Mouse (Mus musculus) small intestine, adult 2 months (tissue): Measurements from ENCODE around the gene Gabbr1. TPM values are rescaled to one million over a fixed set of nuclear protein-coding genes. Genes with fewer than 3 reads are reported as not detected.

ENCODE experiments used
- H3K27ac ChIP-seq: fragments of 200-500 bp; 2 replicates; pipeline ENCODE4 v1.5.1; 2012; ENCODE audit warnings: low read depth, low read length, control low read depth, inconsistent platforms; ENCODE audit not compliant: insufficient read depth
- H3K27me3 ChIP-seq: fragments of 200-500 bp; 2 replicates; pipeline ENCODE4 v1.6.1; 2012; ENCODE audit warnings: mild to moderate bottlenecking, moderate library complexity, low read length, inconsistent platforms; ENCODE audit not compliant: control insufficient read depth, insufficient read depth
- H3K36me3 ChIP-seq: fragments of 200-500 bp; 2 replicates; pipeline ENCODE4 v1.6.1; 2012; ENCODE audit warnings: mild to moderate bottlenecking, low read length, control low read depth, inconsistent platforms; ENCODE audit not compliant: control insufficient read depth, insufficient read depth
- H3K4me1 ChIP-seq: fragments of 200-500 bp; 2 replicates; pipeline ENCODE4 v1.6.1; 2012; ENCODE audit warnings: low read length, inconsistent platforms, mixed read lengths; ENCODE audit not compliant: control insufficient read depth, insufficient read depth, insufficient read length
- H3K4me3 ChIP-seq: fragments of 200-500 bp; 2 replicates; pipeline ENCODE4 v1.5.1; 2012; ENCODE audit warnings: low read depth, mild to moderate bottlenecking, control low read depth, inconsistent platforms, low read length, moderate library complexity
- CTCF ChIP-seq: fragments of 200-500 bp; IDR thresholded peaks from 2 replicates; pipeline ENCODE4 v1.5.1; 2012; ENCODE audit warnings: low read depth, mild to moderate bottlenecking, control low read depth, inconsistent platforms, low read length, moderate library complexity, mixed read lengths; ENCODE audit not compliant: insufficient replicate concordance, insufficient read length; ENCODE audit errors: extremely low read depth
- POLR2A ChIP-seq: fragments of 200-500 bp; IDR thresholded peaks from 2 replicates; pipeline ENCODE4 v1.6.1; 2012; ENCODE audit warnings: low read depth, mild to moderate bottlenecking, control low read depth, inconsistent platforms, low read length, moderate library complexity
- WGBS: fragments of 180-500 bp; shearing (Covaris S2); methylation state at CpG from one replicate; pipeline ENCODE4 v1.1.7; 2018; 5-methylcytosine and 5-hydroxymethylcytosine counted together
- polyA plus RNA-seq: library from polyadenylated mRNA; depleted of rRNA; stranded (reverse); fragments of >200 nt; gene quantifications from 2 replicates; pipeline ENCODE4 v1.2.3, GENCODE M21; 2012

Gabbr1 gene
- polyA plus RNA-seq, 1 experiment: 14.5 TPM

- no peaks in the 10 kb centered on the region for H3K27me3 ChIP-seq
These were observed 22.1 kb downstream of the Gabbr1 start for GRCm38 (mm10) chr17:37067861-37068260.

GRCm38 (mm10) chr17:37070121-37070520, 24.4 kb downstream of the Gabbr1 start:
- Histone ChIP-seq H3K4me3 (no peak overlapping the region), H3K4me1 (no peaks in the 10 kb centered on the region), H3K27ac (no peak overlapping the region), H3K27me3 (no peaks in the 10 kb centered on the region), H3K36me3 (peaks cover 2% of the 10 kb centered on the region; the same call in 1 of the 2 replicates)
- WGBS: 79% methylated on average over 8 of the region's 8 CpGs
- TF ChIP-seq POLR2A (no peak), CTCF (no peak)

More at GRCm38 (mm10) chr17:37067861-37068260, 22.1 kb downstream of the Gabbr1 start:
- no peaks in the 10 kb centered on the region; the same call in 1 of the 2 replicates for H3K4me1 ChIP-seq
- H3K4me3 ChIP-seq: no peak overlapping the region
- 89% methylated on average over 1 of the region's 1 CpGs for WGBS
- TF ChIP-seq POLR2A (no peak), CTCF (no peak)
- H3K36me3 ChIP-seq: peaks cover 3% of the 10 kb centered on the region; the same call in 1 of the 2 replicates
- H3K27ac ChIP-seq: no peak overlapping the region

GRCm38 (mm10) chr17:37072080-37072729, 26.4 kb downstream of the Gabbr1 start:
- Histone ChIP-seq H3K27ac (no peak overlapping the region), H3K4me3 (no peak overlapping the region), H3K27me3 (no peaks in the 10 kb centered on the region), H3K36me3 (peaks cover 2% of the 10 kb centered on the region; the same call in 1 of the 2 replicates), H3K4me1 (no peaks in the 10 kb centered on the region)
- TF ChIP-seq POLR2A (no peak), CTCF (no peak)
- 85% methylated on average over 12 of the region's 12 CpGs for WGBS

- H3K27ac ChIP-seq: no peak overlapping the region
- TF ChIP-seq POLR2A: no peak
- no peak for TF ChIP-seq CTCF
- 80% methylated on average over 11 of the region's 11 CpGs for WGBS
- no peak overlapping the region for H3K4me3 ChIP-seq
- H3K36me3 ChIP-seq: peaks cover 2% of the 10 kb centered on the region; the same call in 1 of the 2 replicates
- H3K4me1 ChIP-seq: no peaks in the 10 kb centered on the region
- no peaks in the 10 kb centered on the region for H3K27me3 ChIP-seq
These were observed 27.0 kb downstream of the Gabbr1 start for GRCm38 (mm10) chr17:37072730-37073276.

- TF ChIP-seq CTCF (no peak), POLR2A (no peak)
- Histone ChIP-seq H3K36me3 (peaks cover 2% of the 10 kb centered on the region; the same call in 1 of the 2 replicates), H3K27ac (no peak overlapping the region), H3K27me3 (no peaks in the 10 kb centered on the region), H3K4me1 (no peaks in the 10 kb centered on the region), H3K4me3 (no peak overlapping the region)
- 92% methylated on average over 6 of the region's 6 CpGs for WGBS
These were observed 29.4 kb downstream of the Gabbr1 start for GRCm38 (mm10) chr17:37075181-37075580.

- 81% methylated on average over 2 of the region's 2 CpGs for WGBS
- TF ChIP-seq CTCF: no peak
- Histone ChIP-seq H3K36me3 (peaks cover 2% of the 10 kb centered on the region; the same call in 1 of the 2 replicates), H3K27ac (no peak overlapping the region), H3K4me3 (no peak overlapping the region), H3K4me1 (no peaks in the 10 kb centered on the region), H3K27me3 (no peaks in the 10 kb centered on the region)
These were observed 30.0 kb downstream of the Gabbr1 start for GRCm38 (mm10) chr17:37075766-37076165.

GRCm38 (mm10) chr17:37078193-37078592, 32.4 kb downstream of the Gabbr1 start:
- Histone ChIP-seq H3K36me3 (no peaks in the 10 kb centered on the region; the same call in 1 of the 2 replicates), H3K27ac (no peak overlapping the region), H3K27me3 (no peaks in the 10 kb centered on the region), H3K4me1 (no peaks in the 10 kb centered on the region), H3K4me3 (no peak overlapping the region)
- 53% methylated on average over 1 of the region's 1 CpGs for WGBS
- no peak for TF ChIP-seq CTCF
- no peak for TF ChIP-seq POLR2A
